Mouse (Mus musculus) lung, postnatal 0 days (tissue): Measurements from ENCODE around the gene Ldb3. TPM values are rescaled to one million over a fixed set of nuclear protein-coding genes. Genes with fewer than 3 reads are reported as not detected.

Experiments
- ATAC-seq: fragments of 200-750 bp; cut with Nextera tagmentation; 2 replicates; pipeline ENCODE4 v1.8.0; 2017; ENCODE audit warnings: moderate library complexity
- DNase-seq: peaks from one replicate; pipeline ENCODE4 v3.0.0-alpha.2; 2016; ENCODE audit warnings: low spot score
- H3K27ac ChIP-seq: fragments of 300-500 bp; sonication (generic); 2 replicates; pipeline ENCODE4 v1.5.1; 2014; ENCODE audit warnings: antibody characterized with exemption, mild to moderate bottlenecking, low read length, mixed read lengths
- H3K27me3 ChIP-seq: fragments of 300-500 bp; sonication (generic); replicated peaks from 2 replicates; pipeline ENCODE4 v1.6.1; 2014; ENCODE audit warnings: low read length, mixed read lengths; ENCODE audit not compliant: insufficient read depth
- H3K36me3 ChIP-seq: fragments of 300-500 bp; sonication (generic); 2 replicates; pipeline ENCODE4 v1.6.1; 2014; ENCODE audit warnings: low read length, mixed read lengths; ENCODE audit not compliant: insufficient read depth
- H3K4me1 ChIP-seq: fragments of 300-500 bp; sonication (generic); 2 replicates; pipeline ENCODE4 v1.6.1; 2014; ENCODE audit warnings: antibody characterized with exemption, low read depth, low read length, mixed read lengths; ENCODE audit not compliant: insufficient read depth
- H3K4me2 ChIP-seq: fragments of 300-500 bp; sonication (generic); replicated peaks from 2 replicates; pipeline ENCODE4 v1.6.1; 2014; ENCODE audit warnings: low read depth, mild to moderate bottlenecking, low read length, moderate library complexity, mixed read lengths
- H3K4me3 ChIP-seq: fragments of 300-500 bp; sonication (generic); 2 replicates; pipeline ENCODE4 v1.5.1; 2014; ENCODE audit warnings: low read depth, low read length
- H3K9ac ChIP-seq: fragments of 300-500 bp; sonication (generic); replicated peaks from 2 replicates; pipeline ENCODE4 v1.6.1; 2014; ENCODE audit warnings: low read depth, mild to moderate bottlenecking
- H3K9me3 ChIP-seq: fragments of 300-500 bp; sonication (generic); 2 replicates; pipeline ENCODE4 v1.6.1; 2016; ENCODE audit warnings: low read length, mixed read lengths
- CTCF ChIP-seq: IDR thresholded peaks from 2 replicates; pipeline ENCODE4 v1.5.1; 2016; ENCODE audit warnings: antibody characterized with exemption, mild to moderate bottlenecking
- EP300 ChIP-seq: IDR thresholded peaks from 2 replicates; pipeline ENCODE4 v1.6.1; 2016; ENCODE audit warnings: antibody characterized with exemption, mild to moderate bottlenecking, control low read depth
- WGBS: fragments of 180-500 bp; shearing (Covaris S2); extraction: QIAGEN DNeasy Blood & Tissue Kit; methylation state at CpG from one replicate; pipeline ENCODE4 v1.1.7; 2014; 5-methylcytosine and 5-hydroxymethylcytosine counted together
- polyA plus RNA-seq: library from polyadenylated mRNA; unstranded; fragments of >200 nt; fragmentation: Nextera tagmentation; extraction: Ambion mirVana; gene quantifications from 2 replicates; pipeline ENCODE4 v1.2.1, GENCODE M21; 2015

The Ldb3 gene
- 2.6 and 3.3 TPM in 2 replicates for polyA plus RNA-seq

DNA sequence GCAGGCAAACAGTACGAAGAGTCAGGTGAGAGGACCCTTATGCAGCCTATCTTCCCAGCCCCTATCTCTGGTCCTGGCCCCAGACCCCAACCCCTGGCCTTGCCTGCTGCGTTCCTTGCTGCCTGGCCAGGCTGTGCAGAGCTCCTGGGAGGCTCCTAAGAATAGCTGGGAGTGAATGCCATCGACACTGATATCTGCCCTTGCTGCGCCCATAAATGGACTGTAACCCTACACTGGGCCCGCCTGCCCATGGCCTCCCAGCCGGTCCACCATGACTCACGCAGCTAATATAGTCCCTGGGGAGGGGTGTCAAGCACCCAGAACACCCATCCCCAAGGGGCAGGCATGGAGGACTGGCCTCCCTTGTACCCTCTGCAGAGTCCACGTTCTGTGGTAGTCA is at the start of gene Ldb3:
Gene Ldb3 (minus strand): TSS at position 185 of the 400 bp plus-strand sequence.
- no peak for DNase-seq
- ATAC-seq: peak; percentile 11; the same call in 1 of the 2 replicates
- Histone ChIP-seq H3K27me3 (no peaks in the 10 kb centered on the region), H3K27ac (no peak within 1 kb of the TSS), H3K9ac (no peak within 1 kb of the TSS), H3K9me3 (no peaks in the 10 kb centered on the region), H3K4me1 (no peaks in the 10 kb centered on the region; the same call in 1 of the 2 replicates), H3K36me3 (no peaks in the 10 kb centered on the region), H3K4me2 (no peak within 1 kb of the TSS), H3K4me3 (no peak within 1 kb of the TSS)
- no peak for TF ChIP-seq EP300
- no peak for TF ChIP-seq CTCF
- 51% methylated on average over 8 of the region's 8 CpGs for WGBS

DNA sequence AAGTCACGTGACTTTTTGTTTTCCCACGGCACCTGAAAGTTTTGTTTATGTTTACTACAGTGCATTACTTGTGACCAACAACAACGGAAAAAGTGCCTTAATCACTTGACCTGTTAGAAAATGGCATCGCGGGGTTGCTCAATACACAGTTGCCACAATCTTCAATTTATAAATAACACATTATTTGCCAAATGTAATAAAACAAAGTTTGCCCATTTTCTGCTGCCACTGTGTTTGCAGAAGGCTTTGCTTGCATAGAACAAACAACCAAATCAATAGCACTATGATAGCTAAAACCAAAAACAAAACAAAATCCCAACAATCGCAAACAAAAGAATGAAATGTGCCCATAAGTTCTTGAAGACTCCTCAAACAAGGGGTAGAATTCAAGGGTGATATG is 47.2 kb upstream of the Ldb3 start:
- no peak overlapping the region for H3K9ac ChIP-seq
- no peak for TF ChIP-seq EP300
- no peak for TF ChIP-seq CTCF
- no peak for DNase-seq
- no peak overlapping the region for H3K27ac ChIP-seq
- H3K9me3 ChIP-seq: no peaks in the 10 kb centered on the region
- ATAC-seq: no peak
- 78% methylated on average over 6 of the region's 6 CpGs for WGBS
- H3K36me3 ChIP-seq: no peaks in the 10 kb centered on the region
- H3K4me3 ChIP-seq: no peak overlapping the region
- no peaks in the 10 kb centered on the region for H3K27me3 ChIP-seq
- H3K4me1 ChIP-seq: no peaks in the 10 kb centered on the region
- no peak overlapping the region for H3K4me2 ChIP-seq

DNA sequence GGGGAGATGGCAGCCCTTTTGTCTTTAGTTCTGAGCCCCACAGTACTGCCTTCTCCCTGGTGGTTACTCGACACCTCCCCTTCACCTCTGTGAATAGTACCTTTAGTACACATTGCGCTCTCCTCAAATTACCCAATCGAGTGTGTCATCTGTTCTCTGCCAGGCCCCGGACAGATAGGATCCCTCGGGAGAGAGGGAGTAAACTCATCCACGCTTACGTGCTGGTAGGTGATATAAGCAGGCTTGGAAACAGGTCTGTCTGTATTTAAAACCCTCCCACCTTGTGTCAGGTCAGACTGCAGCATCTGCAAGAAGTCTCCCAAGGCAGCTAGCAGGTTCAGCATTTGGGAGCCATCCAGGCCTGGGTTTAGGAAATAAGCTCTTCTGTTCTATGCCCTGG is 46.7 kb upstream of the Ldb3 start:
- no peak for TF ChIP-seq EP300
- TF ChIP-seq CTCF: no peak
- no peaks in the 10 kb centered on the region for H3K36me3 ChIP-seq
- H3K4me3 ChIP-seq: no peak overlapping the region
- no peak overlapping the region for H3K4me2 ChIP-seq
- 30% methylated on average over 7 of the region's 7 CpGs for WGBS
- no peak overlapping the region for H3K27ac ChIP-seq
- no peaks in the 10 kb centered on the region for H3K27me3 ChIP-seq
- no peak overlapping the region for H3K9ac ChIP-seq
- H3K4me1 ChIP-seq: no peaks in the 10 kb centered on the region
- no peak for DNase-seq
- no peak for ATAC-seq
- no peaks in the 10 kb centered on the region for H3K9me3 ChIP-seq

DNA sequence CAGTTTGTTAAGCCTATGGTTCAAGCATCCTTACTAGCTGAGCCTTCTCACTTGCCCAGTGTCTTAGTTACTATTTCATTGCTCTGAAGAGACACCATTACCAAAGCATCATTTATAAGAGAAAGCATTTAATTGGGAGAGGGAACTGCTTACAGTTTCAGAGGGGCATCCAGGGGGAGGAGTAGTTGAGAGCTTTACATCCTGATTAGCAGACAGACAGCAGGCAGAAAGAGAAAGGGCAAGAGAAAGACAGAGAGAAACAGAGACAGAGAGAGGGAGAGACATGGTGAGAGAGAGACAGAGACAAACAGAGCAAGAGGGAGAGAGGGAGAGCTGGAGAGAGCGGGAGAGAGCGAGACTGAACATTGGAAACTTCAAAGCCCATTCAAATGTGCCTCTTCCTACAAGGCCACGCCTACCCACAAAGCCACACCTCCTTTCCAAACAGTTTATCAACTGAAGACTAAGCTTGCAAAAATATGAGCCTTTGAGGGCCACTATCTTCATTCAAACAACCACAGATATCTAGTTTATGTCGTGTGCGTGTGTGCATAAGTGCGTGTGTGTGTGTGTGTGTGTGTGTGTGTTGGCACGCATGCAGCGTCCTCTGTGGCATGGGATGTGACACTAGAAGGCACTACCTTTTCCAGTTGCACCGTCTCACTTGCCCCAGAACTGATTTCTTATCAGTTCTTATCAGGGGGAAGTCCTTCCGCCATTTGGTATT is 44.4 kb upstream of the Ldb3 start:
- WGBS: 55% methylated on average over 10 of the region's 10 CpGs
- no peaks in the 10 kb centered on the region for H3K9me3 ChIP-seq
- no peak overlapping the region for H3K9ac ChIP-seq
- DNase-seq (no peak), ATAC-seq (no peak)
- no peaks in the 10 kb centered on the region for H3K4me1 ChIP-seq
- no peak overlapping the region for H3K27ac ChIP-seq
- no peak overlapping the region for H3K4me2 ChIP-seq
- H3K27me3 ChIP-seq: no peaks in the 10 kb centered on the region
- no peak overlapping the region for H3K4me3 ChIP-seq
- no peaks in the 10 kb centered on the region for H3K36me3 ChIP-seq
- TF ChIP-seq CTCF (no peak), EP300 (no peak)

DNA sequence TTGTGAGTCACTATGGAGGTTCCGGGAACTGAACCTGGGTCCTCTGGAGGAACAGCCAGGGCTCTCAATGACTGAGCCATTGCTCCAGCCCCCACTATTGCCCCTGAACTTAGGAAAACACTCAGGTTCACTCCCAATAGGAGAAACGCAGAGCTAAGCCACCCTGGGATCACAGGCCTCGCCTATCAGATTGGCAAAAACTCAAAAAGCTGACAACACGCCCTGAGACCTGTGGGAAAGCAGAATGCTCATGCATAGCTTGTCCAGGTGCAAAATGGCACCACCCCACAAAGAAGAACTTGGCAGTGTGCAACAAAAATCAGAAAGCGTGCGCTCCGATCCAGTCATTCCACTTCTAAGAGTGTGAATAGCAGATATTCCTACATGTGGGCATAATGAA is 38.3 kb upstream of the Ldb3 start:
- Histone ChIP-seq H3K4me1 (no peaks in the 10 kb centered on the region), H3K4me3 (no peak overlapping the region), H3K9me3 (no peaks in the 10 kb centered on the region), H3K9ac (no peak overlapping the region), H3K4me2 (no peak overlapping the region), H3K36me3 (no peaks in the 10 kb centered on the region), H3K27me3 (no peaks in the 10 kb centered on the region), H3K27ac (no peak overlapping the region)
- 68% methylated on average over 7 of the region's 7 CpGs for WGBS
- TF ChIP-seq EP300 (no peak), CTCF (no peak)
- DNase-seq: no peak
- no peak for ATAC-seq

DNA sequence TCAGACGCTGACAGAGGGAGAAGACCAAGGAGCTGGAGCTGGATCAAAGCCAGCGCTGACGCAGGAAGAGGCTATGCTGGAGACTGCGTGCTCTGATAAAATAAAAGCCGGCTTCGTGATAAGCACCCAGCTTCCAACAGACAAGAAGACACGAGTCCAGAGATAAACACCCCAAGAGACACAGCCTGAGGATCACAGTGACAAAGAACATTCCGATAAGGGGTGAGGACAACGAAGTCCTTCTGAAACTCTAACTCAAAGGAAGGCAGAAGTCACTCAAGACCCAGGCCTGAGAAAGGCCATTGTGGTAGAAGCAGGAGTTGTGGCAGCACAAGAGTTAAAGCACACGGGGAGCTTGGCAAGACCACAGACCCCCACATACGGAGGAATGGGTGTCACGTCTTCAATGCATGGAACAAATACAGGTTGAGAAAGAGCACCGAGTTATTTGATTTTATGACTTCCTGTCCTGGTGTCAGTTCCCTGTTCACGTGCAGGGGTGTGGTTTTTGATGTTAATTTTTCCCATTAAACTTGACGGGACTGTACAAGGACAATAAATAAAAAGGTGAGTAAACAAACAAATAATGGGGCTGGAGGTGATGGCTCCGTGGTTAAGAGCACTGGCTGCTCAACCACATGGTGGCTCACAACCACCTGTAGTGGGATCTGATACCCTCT is 35.2 kb upstream of the Ldb3 start:
- H3K36me3 ChIP-seq: no peaks in the 10 kb centered on the region
- H3K4me1 ChIP-seq: no peaks in the 10 kb centered on the region
- H3K4me3 ChIP-seq: no peak overlapping the region
- no peak overlapping the region for H3K27ac ChIP-seq
- no peak overlapping the region for H3K4me2 ChIP-seq
- no peak for TF ChIP-seq CTCF
- no peak for TF ChIP-seq EP300
- H3K27me3 ChIP-seq: no peaks in the 10 kb centered on the region
- no peaks in the 10 kb centered on the region for H3K9me3 ChIP-seq
- DNase-seq (peak; percentile 16), ATAC-seq (no peak)
- whole genome bisulfite sequencing: 42% methylated on average over 16 of the region's 16 CpGs
- H3K9ac ChIP-seq: no peak overlapping the region
